Mouse (Mus musculus) C2C12 (cell line): ENCODE measurements around the gene Herc2.

Experiments used
- CEBPB ChIP-seq: IDR thresholded peaks from one replicate; pipeline ENCODE4 v1.6.1; 2011; ENCODE audit warnings: low read depth, mild to moderate bottlenecking, control low read depth, moderate library complexity
- CTCF ChIP-seq: IDR thresholded peaks from one replicate; pipeline ENCODE4 v1.5.1; 2011; ENCODE audit not compliant: control insufficient read depth, insufficient read depth, insufficient read length
- FOSL1 ChIP-seq: IDR thresholded peaks from one replicate; pipeline ENCODE4 v1.8.0; 2011; ENCODE audit warnings: mild to moderate bottlenecking, low read length; ENCODE audit not compliant: poor library complexity, insufficient read depth, severe bottlenecking
- MAX ChIP-seq: IDR thresholded peaks from one replicate; pipeline ENCODE4 v1.6.1; 2011; ENCODE audit warnings: mild to moderate bottlenecking, control low read depth
- MYOD1 ChIP-seq: IDR thresholded peaks from one replicate; pipeline ENCODE4 v1.6.1; 2011; ENCODE audit warnings: low read depth; ENCODE audit not compliant: control insufficient read depth, insufficient read length
- MYOG ChIP-seq: IDR thresholded peaks from one replicate; pipeline ENCODE4 v1.6.1; 2011; ENCODE audit not compliant: control insufficient read depth, insufficient read length; ENCODE audit errors: extremely low read depth
- USF1 ChIP-seq: IDR thresholded peaks from one replicate; pipeline ENCODE4 v1.6.1; 2011; ENCODE audit warnings: low read depth, mild to moderate bottlenecking, control low read depth, moderate library complexity

GRCm38 (mm10) chr7:56239543-56239942 is 189.5 kb downstream of the Herc2 start, which contains the start of gene Oca2:
- TF ChIP-seq CTCF (no peak), MYOD1 (no peak), MAX (no peak), USF1 (no peak), CEBPB (no peak), FOSL1 (no peak), MYOG (no peak)
